Mouse (Mus musculus): ENCODE data around the gene Tab1. TPM values are rescaled to one million over a fixed set of nuclear protein-coding genes. Genes with fewer than 3 reads are reported as not detected.

The Tab1 gene
- polyA plus RNA-seq, 1 experiment from 2014 or later: 32.2 TPM

Other genes starting within 250 kb of the Tab1 start
- 17.4 and 18.4 TPM in 2 replicates for gene Apobec3, start 241.5 kb upstream of the Tab1 start, polyA plus RNA-seq (2014; fragmentation: Nextera tagmentation; extraction: Ambion mirVana)
- 5.0 and 5.8 TPM in 2 replicates for gene Cbx7, start 162.0 kb upstream of the Tab1 start, polyA plus RNA-seq (2014; fragmentation: Nextera tagmentation; extraction: Ambion mirVana)
- 5.0 and 6.2 TPM in 2 replicates for gene Pdgfb, start 118.2 kb upstream of the Tab1 start, polyA plus RNA-seq (2014; fragmentation: Nextera tagmentation; extraction: Ambion mirVana)
- gene Syngr1, start 41.8 kb upstream of the Tab1 start, polyA plus RNA-seq (2014; fragmentation: Nextera tagmentation; extraction: Ambion mirVana): 32.3 and 38.8 TPM in 2 replicates
- 1,379 and 1,439 TPM in 2 replicates for gene Rpl3, start 41.3 kb upstream of the Tab1 start, polyA plus RNA-seq (2014; fragmentation: Nextera tagmentation; extraction: Ambion mirVana)
- gene Mgat3, start 40.6 kb downstream of the Tab1 start, polyA plus RNA-seq (2014; fragmentation: Nextera tagmentation; extraction: Ambion mirVana): 12.8 and 13.7 TPM in 2 replicates
- 34.5 and 36.4 TPM in 2 replicates for gene Mief1, start 100.9 kb downstream of the Tab1 start, polyA plus RNA-seq (2014; fragmentation: Nextera tagmentation; extraction: Ambion mirVana)
- gene AC140267.1, start 102.7 kb downstream of the Tab1 start, polyA plus RNA-seq (2014; fragmentation: Nextera tagmentation; extraction: Ambion mirVana): not detected in 2 replicates
- 114 and 127 TPM in 2 replicates for gene Atf4, start 122.1 kb downstream of the Tab1 start, polyA plus RNA-seq (2014; fragmentation: Nextera tagmentation; extraction: Ambion mirVana)
- 53.4 and 61.8 TPM in 2 replicates for gene Rps19bp1, start 131.2 kb downstream of the Tab1 start, polyA plus RNA-seq (2014; fragmentation: Nextera tagmentation; extraction: Ambion mirVana)
- not detected in 2 replicates for gene Cacna1i, start 154.1 kb downstream of the Tab1 start, polyA plus RNA-seq (2014; fragmentation: Nextera tagmentation; extraction: Ambion mirVana)

All from stomach, embryonic 14.5 days (tissue).